Mouse (Mus musculus) erythroblast, embryonic 14.5 days (primary cell): Measurements from ENCODE around the gene Tcf21. TPM values are rescaled to one million over a fixed set of nuclear protein-coding genes. Genes with fewer than 3 reads are reported as not detected.

Source experiments
- H3K27me3 ChIP-seq: 2 replicates; pipeline ENCODE4 v1.6.1; 2012; ENCODE audit warnings: inconsistent platforms; ENCODE audit not compliant: control insufficient read depth
- H3K36me3 ChIP-seq: 2 replicates; pipeline ENCODE4 v1.6.1; 2012; ENCODE audit warnings: mild to moderate bottlenecking, inconsistent platforms; ENCODE audit not compliant: control insufficient read depth
- H3K4me1 ChIP-seq: 2 replicates; pipeline ENCODE4 v1.6.1; 2012; ENCODE audit warnings: inconsistent platforms; ENCODE audit not compliant: control insufficient read depth
- H3K4me3 ChIP-seq: replicated peaks from 2 replicates; pipeline ENCODE3; 2012; ENCODE audit warnings: moderate library complexity, mild to moderate bottlenecking, inconsistent platforms
- H3K9me3 ChIP-seq: 2 replicates; pipeline ENCODE4 v1.6.1; 2012; ENCODE audit warnings: low read length, inconsistent platforms, mixed read lengths; ENCODE audit not compliant: control insufficient read depth
- GATA1 ChIP-seq: IDR thresholded peaks from 2 replicates; pipeline ENCODE4 v1.6.1; 2012; ENCODE audit warnings: low read length, inconsistent platforms, mixed read lengths
- TAL1 ChIP-seq: IDR thresholded peaks from 3 replicates; pipeline ENCODE4 v1.6.1; 2012; ENCODE audit warnings: low read length, inconsistent platforms, mixed read lengths
- polyA plus RNA-seq: library from polyadenylated mRNA; stranded (reverse); fragments of >175 nt; gene quantifications from 2 replicates; pipeline ENCODE4 v1.2.3, GENCODE M21; 2012

Gene Tcf21
- polyA plus RNA-seq: not detected in 2 replicates

DNA sequence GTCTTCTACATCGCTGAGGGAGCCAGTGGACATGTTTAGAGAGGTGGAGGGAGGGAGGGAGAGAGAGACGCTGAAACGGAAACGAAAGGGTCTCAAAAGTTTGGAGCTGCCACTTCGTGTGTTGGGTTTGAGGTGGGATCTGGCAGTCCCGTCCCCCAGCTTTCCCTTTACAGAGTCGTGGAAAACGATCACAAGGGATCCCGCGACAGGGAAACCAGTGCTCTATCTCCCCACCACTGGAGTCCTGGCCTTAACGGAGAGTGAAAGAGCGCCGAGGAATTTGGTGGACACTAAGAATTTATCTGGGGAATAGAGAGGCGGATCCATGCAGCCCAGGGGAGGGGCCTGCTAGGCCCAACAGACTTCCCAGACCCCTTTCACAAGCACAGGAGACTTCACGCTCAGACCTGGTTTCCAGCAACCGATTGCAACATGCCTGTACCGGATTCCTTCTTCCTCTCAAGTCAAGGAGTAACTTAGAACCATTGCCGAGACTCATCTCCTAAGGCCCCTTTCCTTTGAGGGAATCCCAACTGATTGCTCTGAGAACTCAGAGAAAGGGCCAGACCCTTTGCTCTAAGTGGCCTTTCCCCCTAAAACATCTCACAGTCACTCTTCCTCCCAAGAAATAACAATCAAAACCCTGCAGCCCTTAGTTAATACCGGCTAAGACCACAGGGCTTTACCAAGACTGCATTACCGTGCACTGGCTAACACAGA, at the start of gene Tcf21:
Gene Tcf21, minus strand, starts transcription at position 304 of the 720 bp plus-strand sequence.
- Histone ChIP-seq H3K36me3 (no peaks in the 10 kb centered on the region), H3K27me3 (peaks cover 81% of the 10 kb centered on the region), H3K9me3 (no peaks in the 10 kb centered on the region), H3K4me1 (no peaks in the 10 kb centered on the region), H3K4me3 (peak within 1 kb of the TSS; percentile 25)
- TF ChIP-seq TAL1 (no peak), GATA1 (no peak)

DNA sequence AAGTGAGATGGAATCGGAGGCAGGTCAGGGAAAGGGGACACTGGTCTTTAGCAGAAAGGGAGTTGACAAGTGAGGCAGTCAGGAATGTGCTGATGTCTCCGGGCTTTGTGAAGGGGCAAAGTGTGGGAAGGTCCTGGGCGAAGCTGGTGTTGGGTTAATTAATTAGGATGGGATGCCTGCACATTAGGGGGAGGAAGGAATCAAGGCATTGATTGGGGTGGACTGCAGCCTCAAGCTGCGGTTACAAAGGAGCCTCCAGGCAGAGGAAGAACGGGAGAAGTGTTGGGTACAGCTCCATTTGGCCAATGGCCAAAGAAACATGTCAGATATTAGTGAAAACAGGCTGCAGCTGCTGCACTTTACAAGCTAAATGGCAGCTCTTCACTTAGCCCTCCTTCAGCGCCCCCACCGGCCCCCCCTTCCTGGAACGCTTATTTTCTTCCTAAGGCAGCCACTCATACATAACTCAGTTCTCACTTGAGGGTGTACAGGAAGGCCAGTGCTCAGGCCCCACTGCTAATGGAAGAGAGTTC, 48.5 kb upstream of the Tcf21 start:
- Histone ChIP-seq H3K9me3 (no peaks in the 10 kb centered on the region), H3K27me3 (no peaks in the 10 kb centered on the region), H3K4me1 (no peaks in the 10 kb centered on the region), H3K36me3 (no peaks in the 10 kb centered on the region), H3K4me3 (no peak overlapping the region)
- no peak for TF ChIP-seq GATA1
- no peak for TF ChIP-seq TAL1

DNA sequence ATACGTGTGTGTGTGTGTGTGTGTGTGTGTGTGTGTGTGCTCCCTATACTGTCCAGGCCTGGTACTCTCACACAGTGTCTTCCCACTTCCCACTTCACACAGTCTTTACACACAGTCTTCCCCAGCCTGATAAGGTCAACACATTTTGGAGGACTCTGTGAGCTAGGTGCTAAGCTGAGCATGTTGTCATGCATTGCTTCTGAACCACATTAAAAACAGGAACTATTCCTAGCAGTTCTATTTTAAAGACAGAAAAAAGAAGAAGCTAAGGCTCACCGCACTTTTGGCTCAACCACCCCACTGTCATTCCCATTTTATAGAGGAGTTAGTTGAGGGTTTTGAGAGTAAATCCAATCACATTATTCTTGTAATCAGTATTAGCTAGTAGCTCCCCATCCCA, 47.2 kb upstream of the Tcf21 start:
- Histone ChIP-seq H3K4me1 (no peaks in the 10 kb centered on the region), H3K9me3 (no peaks in the 10 kb centered on the region), H3K27me3 (no peaks in the 10 kb centered on the region), H3K36me3 (no peaks in the 10 kb centered on the region), H3K4me3 (no peak overlapping the region)
- no peak for TF ChIP-seq TAL1
- TF ChIP-seq GATA1: no peak

DNA sequence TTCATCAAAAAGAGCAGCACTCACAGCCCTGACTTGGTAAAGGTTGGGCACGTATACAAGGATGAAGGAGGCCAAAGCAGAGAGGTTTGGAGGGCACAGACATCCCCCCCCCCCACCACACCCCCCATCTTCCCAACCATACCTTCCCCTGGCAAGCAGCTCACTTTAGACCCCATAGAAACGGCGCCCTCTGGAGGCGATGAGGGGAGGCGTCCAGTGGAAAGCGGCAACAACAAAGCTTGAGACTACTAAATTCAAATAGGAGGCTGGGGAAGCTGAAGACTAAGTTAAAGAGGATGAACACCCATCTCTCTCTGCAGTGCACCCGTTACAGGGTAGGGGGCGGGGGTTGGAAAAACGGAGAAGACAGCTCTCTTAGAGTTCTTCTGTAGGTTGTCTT, 38.1 kb upstream of the Tcf21 start:
- H3K4me1 ChIP-seq: peaks cover 10% of the 10 kb centered on the region
- no peak overlapping the region for H3K4me3 ChIP-seq
- no peaks in the 10 kb centered on the region for H3K36me3 ChIP-seq
- peaks cover 4% of the 10 kb centered on the region; the same call in 1 of the 2 replicates for H3K9me3 ChIP-seq
- TF ChIP-seq TAL1 (no peak), GATA1 (no peak)
- no peaks in the 10 kb centered on the region for H3K27me3 ChIP-seq

DNA sequence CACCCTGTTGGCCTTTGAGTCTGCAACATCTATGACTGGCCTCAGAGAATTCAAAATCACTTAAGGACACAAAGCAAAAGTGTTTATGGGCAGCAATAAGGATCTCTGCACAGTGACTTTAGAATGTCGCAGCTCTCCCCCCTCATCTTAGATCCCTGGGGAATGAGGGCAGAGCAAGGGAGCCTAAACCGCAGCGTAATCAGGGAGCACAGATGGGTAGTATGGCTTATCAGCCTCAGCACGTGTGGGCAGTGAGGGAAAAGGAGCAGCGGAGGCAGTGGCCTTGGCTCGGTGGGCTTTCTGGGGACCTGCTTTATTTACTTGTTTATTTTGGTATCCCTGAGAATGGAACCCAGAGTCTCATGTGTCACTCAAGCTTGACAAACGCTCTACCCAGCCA, 34.4 kb upstream of the Tcf21 start:
- TF ChIP-seq TAL1: peak; percentile 44; the same call in 1 of the 3 replicates
- TF ChIP-seq GATA1: no peak
- Histone ChIP-seq H3K4me3 (no peak overlapping the region), H3K4me1 (peaks cover 10% of the 10 kb centered on the region), H3K9me3 (peaks cover 4% of the 10 kb centered on the region; the same call in 1 of the 2 replicates), H3K36me3 (no peaks in the 10 kb centered on the region), H3K27me3 (no peaks in the 10 kb centered on the region)

DNA sequence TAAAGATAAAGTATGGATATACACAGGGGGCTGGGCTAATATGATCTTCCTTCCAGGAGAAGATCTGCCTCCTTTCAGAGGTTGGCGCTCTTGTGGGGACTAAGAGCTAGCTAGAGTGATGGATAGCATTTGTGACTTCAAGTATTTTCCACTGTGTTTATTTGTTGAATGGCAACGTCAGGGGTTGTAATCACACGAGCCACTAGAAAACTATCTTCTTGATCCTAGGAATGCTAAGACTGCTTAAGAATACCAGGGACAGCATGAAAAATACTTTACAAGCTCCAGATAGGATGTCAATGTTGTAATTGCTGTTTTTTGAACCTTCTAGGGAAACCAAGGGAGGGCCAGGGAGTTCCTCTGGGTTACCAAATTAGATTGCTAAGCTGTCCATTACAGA, 25.4 kb upstream of the Tcf21 start:
- H3K4me3 ChIP-seq: no peak overlapping the region
- no peaks in the 10 kb centered on the region for H3K36me3 ChIP-seq
- no peak for TF ChIP-seq GATA1
- H3K27me3 ChIP-seq: peaks cover 43% of the 10 kb centered on the region
- H3K9me3 ChIP-seq: no peaks in the 10 kb centered on the region
- H3K4me1 ChIP-seq: no peaks in the 10 kb centered on the region

DNA sequence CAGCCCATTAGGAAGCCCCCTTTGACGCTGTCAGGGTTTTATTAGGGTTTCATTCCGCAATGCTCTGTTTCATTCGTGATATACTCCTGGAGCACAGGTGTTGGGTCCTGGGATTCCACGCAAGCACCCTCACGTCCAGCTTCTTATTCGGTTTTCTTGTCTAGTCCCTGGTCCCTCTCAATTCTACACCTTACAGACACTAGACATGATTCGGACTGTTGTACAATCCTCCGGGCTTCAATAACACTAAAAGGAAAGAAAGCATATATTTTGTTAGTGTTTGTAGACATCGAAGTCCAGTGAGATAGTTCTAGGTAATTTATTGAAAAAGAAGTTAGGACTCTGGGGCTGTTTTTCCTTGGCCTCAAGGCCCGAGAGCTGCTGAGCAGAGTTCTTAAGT, 24.8 kb upstream of the Tcf21 start:
- no peaks in the 10 kb centered on the region for H3K4me1 ChIP-seq
- TF ChIP-seq GATA1: no peak
- no peak overlapping the region for H3K4me3 ChIP-seq
- H3K27me3 ChIP-seq: peaks cover 43% of the 10 kb centered on the region
- H3K9me3 ChIP-seq: no peaks in the 10 kb centered on the region
- H3K36me3 ChIP-seq: no peaks in the 10 kb centered on the region

DNA sequence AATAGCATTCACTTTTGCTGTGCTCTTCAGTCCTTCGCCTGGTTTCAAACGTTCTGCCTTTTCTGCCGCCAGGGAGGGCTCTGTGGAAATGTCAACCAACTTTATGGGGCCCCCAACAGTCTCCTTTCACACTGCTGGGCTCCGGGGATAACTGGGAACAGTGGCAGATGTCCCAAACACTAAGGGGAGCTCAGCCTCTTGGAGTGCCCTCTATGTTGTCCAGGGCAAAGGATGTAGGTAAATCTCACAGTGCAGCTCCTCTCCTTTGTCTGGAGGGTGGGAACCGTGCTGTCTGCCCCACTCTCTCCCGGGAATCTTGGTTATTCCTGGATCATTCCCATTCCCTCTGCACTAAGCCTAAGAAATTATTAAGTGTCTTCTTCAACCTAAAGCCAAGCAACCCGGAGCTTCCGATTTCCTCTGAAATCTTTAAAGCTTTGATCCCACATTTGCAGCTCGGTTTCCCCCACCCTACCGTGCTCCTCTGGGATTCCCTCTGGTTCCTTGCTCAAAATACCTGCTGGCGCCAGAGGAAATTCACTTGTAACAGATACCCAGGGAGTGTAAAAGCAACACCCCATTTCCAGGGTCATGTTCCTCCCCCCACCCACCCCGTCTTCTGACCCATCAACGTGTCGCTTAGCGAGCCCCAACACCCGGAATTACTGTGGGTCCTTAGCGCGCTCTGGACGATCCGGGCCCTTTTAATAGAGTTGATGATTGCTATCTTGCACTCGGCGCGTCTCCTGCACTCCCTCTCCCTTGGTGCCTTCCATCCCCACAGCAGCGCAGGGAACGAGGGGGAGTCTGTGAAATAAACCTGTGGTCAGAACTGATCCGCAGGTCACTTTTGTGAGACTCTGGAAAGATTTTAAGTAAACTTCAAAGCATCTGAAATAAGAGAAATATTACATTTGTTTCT, 23.7 kb upstream of the Tcf21 start:
- Histone ChIP-seq H3K27me3 (peaks cover 43% of the 10 kb centered on the region), H3K36me3 (no peaks in the 10 kb centered on the region), H3K9me3 (no peaks in the 10 kb centered on the region), H3K4me1 (no peaks in the 10 kb centered on the region), H3K4me3 (no peak overlapping the region)
- TF ChIP-seq TAL1 (no peak), GATA1 (no peak)
